Mouse (Mus musculus): ENCODE measurements around the gene Ppp2r5a.

- TF ChIP-seq CTCF (IDR thresholded peaks at IDR 0.05; ENCODE audit: control insufficient read depth, insufficient read depth, insufficient replicate concordance, low read depth, low read length) (no peak), POLR2A (IDR thresholded peaks at IDR 0.05; ENCODE audit: control insufficient read depth, low read depth, low read length) (no peak)
Measured at GRCm38 (mm10) chr1:191410294-191411036, 7.4 kb upstream of the Ppp2r5a start.

Data from testis, adult 2 months (tissue).